Mouse (Mus musculus) adrenal gland (tissue): ENCODE data around the gene Ppm1h.
"Not testable (repeated sequence)": the region's sequence is repeated elsewhere in the genome, so short reads cannot be mapped to it uniquely, and the experiment has no call there.

Source experiments
- intact Hi-C: fragments of 180-260 bp; cut with DNase I; formaldehyde crosslinking; loops from one replicate; pipeline ENCODE4 v1.15.1; 2025

The Ppm1h gene

GRCm38 (mm10) chr10:122961494-122961893 is 282.9 kb downstream of the Ppm1h start:
- intact Hi-C loops, result no loop called here

GRCm38 (mm10) chr10:122962651-122963050 is 284.1 kb downstream of the Ppm1h start:
- intact Hi-C loops, result no loop called here

DNA sequence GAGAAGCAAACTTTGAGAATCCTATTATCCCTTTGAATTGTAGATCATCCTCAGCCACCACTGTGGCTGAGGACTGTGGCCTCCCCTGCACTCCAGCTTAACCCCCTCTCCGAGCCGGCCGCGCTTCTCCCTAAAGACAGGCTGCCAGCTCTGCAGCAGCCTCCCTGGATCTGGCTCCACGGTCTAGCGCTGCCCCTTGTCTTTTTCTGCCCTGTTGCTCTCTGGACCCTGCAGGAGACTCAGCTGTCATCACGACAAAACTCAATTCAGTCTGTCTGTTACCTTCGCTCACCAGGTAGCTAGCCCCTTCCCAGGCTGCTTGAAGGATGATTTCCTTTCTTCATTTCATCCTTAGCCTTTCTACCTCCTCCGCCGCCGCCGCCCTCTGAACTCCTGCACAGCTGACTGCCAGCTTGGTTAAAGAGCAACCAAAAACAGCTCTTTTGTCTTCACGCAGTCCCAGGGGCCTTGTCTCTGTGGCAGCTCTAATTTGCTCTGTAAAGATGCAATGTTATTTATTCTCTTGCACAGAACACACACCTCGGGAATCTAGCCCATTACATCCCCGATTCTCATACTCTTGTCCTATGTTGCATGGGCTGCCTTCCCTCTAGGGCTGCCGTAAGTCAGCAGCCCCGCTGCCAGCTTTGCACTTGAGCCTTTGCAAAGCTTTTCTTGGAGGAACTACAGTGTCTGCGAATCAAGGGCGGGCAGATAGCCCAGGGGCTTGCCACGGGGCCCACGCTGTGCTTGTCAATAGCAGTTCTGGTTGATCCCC is 285.1 kb downstream of the Ppm1h start:
- intact Hi-C loops, result no loop called here

- intact Hi-C loops, result no loop called here
These were observed 285.7 kb downstream of the Ppm1h start for GRCm38 (mm10) chr10:122964241-122964636.

GRCm38 (mm10) chr10:122965650-122966049 is 287.1 kb downstream of the Ppm1h start:
- intact Hi-C loops, result not testable (repeated sequence)

- intact Hi-C loops, result no loop called here
These were observed 287.9 kb downstream of the Ppm1h start for GRCm38 (mm10) chr10:122966421-122966820.

GRCm38 (mm10) chr10:122970188-122970587 is 291.6 kb downstream of the Ppm1h start:
- intact Hi-C loops, result no loop called here

GRCm38 (mm10) chr10:122973241-122973640 is 294.7 kb downstream of the Ppm1h start:
- intact Hi-C loops, result no loop called here

- intact Hi-C loops, result no loop called here
These were observed 297.5 kb downstream of the Ppm1h start for GRCm38 (mm10) chr10:122976038-122976437.

DNA sequence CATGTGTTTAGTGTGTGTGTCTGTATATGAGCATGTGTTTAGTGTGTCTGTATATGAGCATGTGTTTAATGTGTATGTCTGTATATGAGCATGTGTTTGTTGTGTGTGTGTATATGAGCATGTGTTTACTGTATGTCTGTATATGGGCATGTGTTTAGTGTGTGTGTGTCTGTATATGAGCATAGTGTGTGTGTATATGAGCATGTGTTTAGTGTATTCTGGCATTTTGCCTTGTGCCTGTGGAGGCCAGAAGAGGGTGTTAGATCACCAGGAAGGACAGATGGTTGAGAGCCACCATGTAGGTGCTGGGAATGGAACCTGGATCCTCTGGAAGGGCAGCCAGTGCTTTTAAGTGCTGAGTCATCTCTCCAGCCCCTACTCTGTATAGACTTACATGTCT is 300.8 kb downstream of the Ppm1h start:
- intact Hi-C loops, result no loop called here

- intact Hi-C loops, result no loop called here
These were observed 301.6 kb downstream of the Ppm1h start for GRCm38 (mm10) chr10:122980123-122980522.

DNA sequence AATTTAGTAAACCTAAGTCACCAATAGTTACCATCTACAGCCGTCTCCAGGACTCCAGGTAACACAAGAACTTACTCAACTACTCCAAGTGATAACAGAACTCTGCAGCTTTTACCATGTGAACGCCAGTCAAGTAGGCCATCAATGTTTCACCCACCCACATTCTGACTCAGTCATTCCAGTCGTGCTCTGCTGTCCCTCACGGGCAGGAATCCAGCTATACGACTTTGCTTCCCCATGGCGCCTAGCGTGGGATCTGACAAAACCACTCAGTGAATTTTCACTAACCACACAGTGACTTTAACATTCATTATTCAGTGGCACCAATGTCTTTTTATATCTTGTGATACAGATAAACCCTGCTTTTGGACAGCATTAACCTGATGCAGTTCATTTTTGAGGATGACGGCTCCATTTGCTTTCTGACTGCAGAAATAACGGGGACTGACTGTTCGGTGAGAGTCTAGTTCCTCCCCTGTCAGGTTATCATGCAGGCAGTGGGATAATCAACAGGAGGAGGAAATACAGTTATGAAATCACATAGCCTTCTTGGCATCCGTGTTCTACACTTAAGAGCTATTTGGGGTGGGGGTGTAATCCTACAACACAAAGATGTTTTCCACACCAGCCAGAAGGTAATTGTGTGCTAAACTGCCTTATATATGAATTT is 304.5 kb downstream of the Ppm1h start:
- intact Hi-C loops, result no loop called here

- intact Hi-C loops, result no loop called here
These were observed 305.3 kb downstream of the Ppm1h start for GRCm38 (mm10) chr10:122983579-122984530.

GRCm38 (mm10) chr10:122984531-122985251 is 306.1 kb downstream of the Ppm1h start:
- intact Hi-C loops, result loop anchor here (5.0 kb wide), 1 partner anchor 102 kb away; no protein-coding TSS in a partner anchor

- intact Hi-C loops, result loop anchor here (5.0 kb wide), 1 partner anchor 103 kb away; no protein-coding TSS in a partner anchor
These were observed 306.6 kb downstream of the Ppm1h start for GRCm38 (mm10) chr10:122985252-122985514.

GRCm38 (mm10) chr10:122985515-122986319 is 307.2 kb downstream of the Ppm1h start:
- intact Hi-C loops, result loop anchor here (2.0 to 5.0 kb wide), 2 partner anchors 103 to 179 kb away; no protein-coding TSS in a partner anchor

GRCm38 (mm10) chr10:122986320-122987225 is 308.0 kb downstream of the Ppm1h start:
- intact Hi-C loops, result loop anchor here (2.0 to 5.0 kb wide), 2 partner anchors 104 to 180 kb away; no protein-coding TSS in a partner anchor

DNA sequence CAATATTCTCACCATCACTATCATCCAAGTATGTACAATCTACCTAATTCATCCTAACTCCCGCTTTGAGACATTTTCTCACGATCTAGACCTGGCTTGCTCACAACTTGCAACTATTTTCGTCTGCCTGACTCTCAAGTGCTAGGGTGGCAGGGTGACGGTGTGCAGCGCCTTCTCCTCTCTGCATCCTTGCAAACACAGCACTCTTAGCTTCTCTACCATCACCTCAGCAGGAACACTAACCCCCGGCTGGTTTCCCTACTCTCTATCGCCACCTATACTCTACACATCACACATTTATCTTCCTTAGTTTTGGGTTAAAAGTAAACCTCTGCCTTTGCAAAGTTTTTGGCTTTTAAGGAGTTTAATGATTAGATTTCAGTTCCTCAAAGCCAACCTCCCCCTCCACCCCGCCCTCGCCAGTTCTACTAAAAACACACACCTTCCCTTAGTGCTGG is 309.1 kb downstream of the Ppm1h start:
- intact Hi-C loops, result loop anchor here (2.0 to 5.0 kb wide), 2 partner anchors 105 to 181 kb away; no protein-coding TSS in a partner anchor

GRCm38 (mm10) chr10:122988372-122988771 is 309.8 kb downstream of the Ppm1h start:
- intact Hi-C loops, result loop anchor here (5.0 kb wide), 1 partner anchor 106 kb away; no protein-coding TSS in a partner anchor
